Mouse (Mus musculus): ENCODE measurements at regions not wholly inside any gene's neighbourhood (a gene's known extent, or its start where the extent isn't known, plus 50 kb on each side); places are given as distances from the start of the nearest gene placed in this dataset.
"Not testable (repeated sequence)": the region's sequence is repeated elsewhere in the genome, so short reads cannot be mapped to it uniquely, and the experiment has no call there.

- DNase-seq (ENCODE audit: low spot score in 2 of 2): not testable (repeated sequence)
Measured at GRCm38 (mm10) chr16:20860606-20861005, 126.3 kb upstream of the Thpo start.

- no peak for DNase-seq (ENCODE audit: low spot score in 2 of 2)
Measured at GRCm38 (mm10) chr16:20854696-20855213, 120.4 kb upstream of the Thpo start.

DNA sequence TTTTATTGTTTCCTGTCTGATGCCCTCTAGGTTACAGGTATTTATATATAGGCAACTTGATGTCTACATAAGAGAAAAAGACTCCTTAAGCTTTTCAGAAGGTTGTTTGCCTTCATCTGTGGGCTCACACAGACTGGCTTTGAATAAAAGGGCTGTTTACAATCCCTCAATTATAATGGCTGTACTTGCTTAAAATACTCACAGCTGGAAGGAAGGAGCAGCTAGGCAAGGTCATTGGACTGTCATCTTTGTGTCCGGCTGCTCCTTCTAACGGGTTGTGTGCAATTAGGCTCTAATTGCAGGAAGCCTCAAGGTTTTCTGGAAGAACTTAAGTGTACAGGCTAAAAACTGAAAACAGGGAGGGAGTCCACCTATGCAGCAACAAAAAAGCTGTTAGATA, 103.8 kb upstream of the Thpo start:
- no peak for DNase-seq (ENCODE audit: low spot score in 2 of 2)

DNA sequence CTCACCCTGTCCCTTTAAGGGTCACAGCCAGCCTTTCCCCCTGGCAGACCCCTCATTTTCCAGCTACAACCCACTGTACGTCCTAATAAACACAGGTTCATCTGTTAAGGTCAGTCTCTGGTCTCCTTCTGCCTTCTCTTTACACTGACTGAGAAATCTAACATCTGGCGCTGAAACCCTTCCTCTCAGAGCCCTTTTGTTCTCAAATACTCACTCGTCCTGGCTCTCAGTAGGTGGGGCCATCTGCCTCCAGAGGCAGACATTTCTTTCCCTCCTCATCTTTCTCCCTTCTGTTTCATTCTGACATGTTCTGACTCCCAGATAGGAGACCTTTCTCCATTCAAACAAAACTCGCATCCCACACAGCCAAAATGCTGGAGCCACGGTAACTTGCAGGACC, 102.6 kb upstream of the Thpo start:
- no peak for DNase-seq (ENCODE audit: low spot score in 2 of 2)

DNA sequence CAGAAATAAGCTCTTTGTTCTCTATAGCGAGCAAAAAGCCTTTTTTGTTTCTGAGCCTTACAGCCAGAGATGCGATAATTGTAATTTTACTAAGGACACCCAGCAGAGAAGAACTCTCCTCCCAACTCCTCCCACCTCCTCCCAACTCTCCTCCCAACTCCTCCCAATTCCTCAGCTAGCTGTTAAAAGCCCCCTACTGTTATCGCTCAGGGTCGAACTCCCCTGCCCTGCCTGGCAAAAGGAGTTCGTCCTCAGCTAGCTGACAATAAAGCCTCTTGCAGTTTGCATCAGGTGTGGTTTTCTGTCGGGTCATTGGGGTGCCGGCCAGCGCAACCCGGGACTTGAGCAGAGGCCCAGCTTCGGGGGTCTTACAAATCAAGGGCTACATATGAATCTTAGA, 99.5 kb upstream of the Thpo start:
- not testable (repeated sequence) for DNase-seq (ENCODE audit: low spot score in 2 of 2)

DNA sequence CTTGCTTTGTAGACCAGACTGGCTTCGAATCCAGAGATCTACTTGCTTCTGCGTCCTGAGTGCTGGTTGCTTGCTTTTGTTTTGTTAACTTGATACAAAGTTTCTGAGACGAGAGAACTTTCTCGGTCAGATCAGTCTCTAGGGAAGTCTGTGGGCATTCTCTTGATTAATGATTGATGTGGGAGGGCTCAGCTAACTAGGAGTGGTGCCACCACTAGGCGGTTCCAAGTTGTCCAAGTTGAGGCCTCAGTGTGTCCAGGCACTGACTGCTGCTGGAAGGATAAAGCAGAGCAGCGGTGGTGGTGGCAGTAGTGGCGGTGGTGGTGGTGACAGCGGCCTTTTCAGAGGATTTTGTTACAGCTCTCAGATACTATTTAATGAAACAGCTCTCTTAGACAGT, 99.0 kb upstream of the Thpo start:
- no peak for DNase-seq (ENCODE audit: low spot score in 2 of 2)

- DNase-seq (ENCODE audit: low spot score in 2 of 2): no peak
Measured at GRCm38 (mm10) chr16:20829732-20830435, 95.6 kb upstream of the Thpo start.

GRCm38 (mm10) chr16:20828996-20829731, 94.9 kb upstream of the Thpo start:
- DNase-seq (ENCODE audit: low spot score in 2 of 2): no peak

DNA sequence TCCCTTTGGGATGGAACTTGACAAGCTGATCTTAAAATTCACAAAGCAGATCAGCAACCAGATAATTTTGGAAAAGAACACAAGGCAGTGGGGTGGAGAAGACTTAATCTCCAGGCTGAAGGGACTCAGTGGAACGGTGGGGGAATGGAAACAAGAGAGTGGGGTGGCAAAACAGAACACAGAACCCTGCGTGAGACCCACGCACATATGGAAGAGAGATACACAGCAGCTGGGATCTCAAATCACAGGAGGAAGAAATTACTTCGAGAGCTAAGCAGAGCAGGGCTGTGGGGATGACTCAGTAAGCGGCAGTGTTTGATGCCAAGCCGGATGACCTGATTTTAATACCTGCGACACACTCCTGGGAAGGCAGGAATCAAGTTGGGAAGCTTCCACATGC, 89.9 kb upstream of the Thpo start:
- no peak for DNase-seq (ENCODE audit: low spot score in 2 of 2)

GRCm38 (mm10) chr16:20820939-20821338, 86.6 kb upstream of the Thpo start:
- no peak for DNase-seq (ENCODE audit: low spot score in 2 of 2)

GRCm38 (mm10) chr16:20819568-20819967, 85.3 kb upstream of the Thpo start:
- no peak for DNase-seq (ENCODE audit: low spot score in 2 of 2)

DNA sequence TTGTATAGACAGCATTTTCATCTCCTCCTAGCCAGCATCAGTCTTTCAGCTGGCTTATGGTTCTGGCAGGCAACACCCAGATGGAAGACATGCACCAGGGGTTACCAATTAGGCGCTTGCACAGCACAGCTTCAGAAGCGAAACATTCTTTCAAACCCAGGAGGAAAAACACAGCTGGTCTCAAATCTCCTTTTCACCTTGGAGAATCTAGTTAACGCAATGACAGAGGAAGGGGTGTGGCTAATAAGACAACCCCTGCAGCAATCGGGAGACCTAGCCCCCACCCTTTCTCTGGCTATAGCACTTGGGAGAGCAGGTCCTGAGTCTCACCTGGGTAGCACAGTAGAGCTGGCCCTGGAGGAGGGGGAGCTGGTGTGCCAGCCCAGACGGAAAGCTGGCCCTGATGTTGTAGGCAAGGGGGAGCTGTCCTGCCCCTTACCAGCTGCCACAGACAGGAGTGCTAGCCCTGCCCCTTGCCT, 84.4 kb upstream of the Thpo start:
- DNase-seq (ENCODE audit: low spot score in 2 of 2): no peak

GRCm38 (mm10) chr16:20814976-20815375, 80.7 kb upstream of the Thpo start:
- no peak for DNase-seq (ENCODE audit: low spot score in 2 of 2)

DNA sequence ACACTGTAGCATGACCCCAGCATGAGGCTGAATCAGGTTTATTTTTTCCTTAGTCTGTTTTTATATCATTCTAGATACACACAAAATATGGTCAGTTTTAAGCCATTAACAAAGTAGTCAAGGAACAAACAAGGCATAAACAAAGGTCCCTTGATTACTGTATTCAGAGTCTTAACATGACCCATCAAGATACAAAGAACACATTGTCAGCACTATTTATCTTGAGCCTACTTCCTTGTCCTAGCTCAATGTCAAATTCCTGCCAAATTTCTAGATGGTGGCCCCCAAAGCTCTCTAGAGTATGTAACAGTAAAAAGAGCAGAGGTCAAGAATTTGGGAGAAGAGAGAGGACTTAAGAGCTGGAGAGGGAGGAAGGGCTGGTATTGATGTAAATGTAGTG, 79.9 kb upstream of the Thpo start:
- no peak for DNase-seq (ENCODE audit: low spot score in 2 of 2)

- not testable (repeated sequence) for DNase-seq (ENCODE audit: low spot score in 2 of 2)
Measured at GRCm38 (mm10) chr16:20812025-20812424, 77.7 kb upstream of the Thpo start.

GRCm38 (mm10) chr16:20810322-20810721, 76.0 kb upstream of the Thpo start:
- DNase-seq (ENCODE audit: low spot score in 2 of 2): no peak

DNA sequence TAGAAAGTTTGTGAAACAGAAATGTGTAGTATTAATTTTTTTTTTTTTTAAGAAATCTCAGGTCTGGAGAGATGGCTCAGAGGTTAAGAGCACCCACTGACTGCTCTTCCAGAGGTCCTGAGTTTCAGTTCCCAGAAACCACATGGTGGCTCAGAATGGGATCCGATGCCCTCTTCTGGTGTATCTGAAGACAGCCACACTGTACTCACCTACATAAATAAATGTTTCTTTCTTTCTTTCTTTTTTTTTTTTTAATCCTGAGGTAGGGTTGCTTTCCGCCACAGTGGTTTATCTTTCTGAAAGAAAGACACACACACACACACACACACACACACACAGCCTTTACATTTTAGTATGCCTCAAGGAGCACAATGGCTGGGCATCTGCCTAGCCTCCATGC, 74.0 kb upstream of the Thpo start:
- DNase-seq (ENCODE audit: low spot score in 2 of 2): no peak

DNA sequence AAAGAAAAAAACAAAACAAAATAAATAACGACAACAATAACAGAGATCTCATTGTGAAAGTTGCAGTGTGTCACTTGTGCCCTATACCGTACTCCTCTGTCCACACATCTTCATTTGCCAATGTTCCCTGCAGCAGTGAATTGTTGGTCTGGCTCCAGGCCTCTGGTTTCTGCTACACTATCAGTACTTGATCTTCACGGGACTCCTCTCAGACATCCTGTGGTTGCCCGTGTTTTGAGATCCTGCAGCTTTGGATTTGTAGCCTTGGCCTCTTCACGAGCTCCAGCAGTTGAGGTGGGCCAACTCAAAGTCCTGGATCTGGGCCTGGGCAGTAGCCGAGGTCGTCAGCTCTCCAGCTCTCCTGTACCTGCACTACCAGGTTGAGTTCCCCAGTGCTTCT, 72.4 kb upstream of the Thpo start:
- no peak for DNase-seq (ENCODE audit: low spot score in 2 of 2)

GRCm38 (mm10) chr16:20805793-20806192, 71.5 kb upstream of the Thpo start:
- no peak for DNase-seq (ENCODE audit: low spot score in 2 of 2)

GRCm38 (mm10) chr16:20805086-20805485, 70.8 kb upstream of the Thpo start:
- DNase-seq (ENCODE audit: low spot score in 2 of 2): peak; percentile 5 to 11

DNA sequence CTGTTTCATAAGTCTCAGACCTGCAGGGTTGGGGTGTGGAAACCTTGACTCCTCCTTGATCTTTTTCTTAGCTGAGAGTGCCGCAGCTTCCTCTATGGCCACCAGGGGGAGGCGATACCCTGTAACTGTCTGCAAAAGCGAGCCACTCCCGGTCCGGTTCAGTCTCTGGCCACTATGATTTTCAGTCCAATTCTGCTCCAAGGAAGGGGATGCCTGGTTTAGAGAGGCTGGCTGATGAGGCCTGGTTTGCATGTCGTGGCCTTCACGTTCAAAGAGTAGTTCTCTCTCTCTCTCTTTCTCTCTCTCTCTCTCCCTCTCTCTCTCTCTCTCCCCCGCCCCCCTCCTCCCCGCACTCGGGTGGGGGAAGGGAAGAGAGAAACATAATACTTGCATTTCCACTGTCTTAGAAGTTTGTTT, 70.3 kb upstream of the Thpo start:
- peak; percentile 70 to 78 for DNase-seq (ENCODE audit: low spot score in 2 of 2)

DNA sequence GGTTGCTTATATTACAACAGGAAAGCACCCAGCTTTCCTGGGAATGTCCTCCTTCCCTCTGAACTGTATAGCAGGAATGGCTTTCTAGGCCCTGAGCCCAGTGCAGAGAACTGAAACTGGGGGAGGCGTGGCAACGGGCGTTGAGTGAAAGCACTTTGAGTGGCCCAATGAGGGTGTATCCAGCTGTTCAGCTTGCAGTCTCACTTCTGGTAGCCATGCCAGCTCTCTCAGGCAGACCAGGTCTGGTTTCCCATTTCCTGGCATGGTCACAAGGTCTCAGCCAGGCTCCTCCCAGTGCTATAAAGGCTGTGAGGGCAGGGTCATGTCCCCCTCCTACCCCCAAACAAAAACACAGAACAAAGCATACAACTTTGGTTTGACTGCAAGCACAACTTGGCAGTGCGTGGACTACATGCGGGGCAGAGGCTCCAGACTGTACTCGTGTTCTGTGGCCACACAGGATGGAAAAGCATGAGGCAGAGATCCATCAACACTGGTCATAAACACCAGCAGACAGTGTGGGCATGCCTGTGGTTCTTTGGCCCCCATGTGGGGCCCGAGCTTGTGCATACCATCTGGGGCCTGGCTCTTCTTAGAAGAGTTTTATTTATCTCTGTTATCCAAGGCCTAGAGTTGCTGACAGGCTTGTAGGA, 69.1 kb upstream of the Thpo start:
- DNase-seq (ENCODE audit: low spot score in 2 of 2): no peak

DNA sequence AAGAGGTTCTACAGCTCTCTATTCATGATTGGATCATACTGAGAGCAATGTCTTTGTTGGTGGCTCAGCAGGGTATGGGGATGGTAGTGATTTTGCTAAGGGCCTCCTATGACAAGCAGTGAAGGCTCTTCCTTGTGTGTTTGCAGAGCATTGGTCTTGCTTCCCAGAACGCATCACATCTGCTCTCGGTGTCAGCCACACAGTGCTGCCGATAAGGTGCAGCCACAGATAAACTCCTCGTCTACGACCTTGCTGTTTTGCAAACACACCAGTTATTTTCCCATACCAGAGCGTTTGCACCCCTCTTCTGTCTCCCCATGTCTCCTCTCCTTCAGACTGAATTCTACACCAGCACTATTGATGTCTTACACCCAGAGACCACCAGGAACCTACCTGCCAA, 68.4 kb upstream of the Thpo start:
- DNase-seq (ENCODE audit: low spot score in 2 of 2): no peak

Measured in thymus, postnatal 10 days (tissue).